In genomic region chr4:150799550-150800398, GRCm38 (mm10) we compare ENCODE assay signal across 8 mouse cellular contexts. TPM values are rescaled to one million over a fixed set of nuclear protein-coding genes. Genes with fewer than 3 reads are reported as not detected.
DNase-seq lines count a peak whose midpoint lies in the region; ATAC-seq and TF ChIP-seq lines count a peak whose summit lies in the region.

No protein-coding gene starts in this region.

- H3K27ac ChIP-seq in cortical plate, adult 2 months (ENCODE audit: insufficient read depth, low read length), result peak overlapping the region; percentile 45; the same call in 1 of the 2 replicates
- H3K27ac ChIP-seq in intestine, embryonic 15.5 days, result peak overlapping the region; percentile 80
- peak overlapping the region; percentile 87 for H3K27ac ChIP-seq in lung, postnatal 0 days (ENCODE audit: low read length)
- no peak overlapping the region for H3K27ac ChIP-seq in hindbrain, embryonic 12.5 days

- DNase-seq in ovary, postnatal 36 days (ENCODE audit: low spot score), result peak; percentile 34
- no peak for DNase-seq in ovary, postnatal 14 days (ENCODE audit: low spot score)
- DNase-seq in lung, postnatal 0 days (ENCODE audit: low spot score), result peak; percentile 95
- no peak for DNase-seq in frontal cortex, adult 2 months (ENCODE audit: extremely low spot score in 1 of 2, low spot score in 1 of 2)
- no peak for DNase-seq in left cerebral cortex, adult 18-20 months (ENCODE audit: low spot score in 2 of 2)

- H3K4me2 ChIP-seq in intestine, embryonic 15.5 days (replicated peaks), result peak overlapping the region; percentile 28
- H3K4me2 ChIP-seq in lung, postnatal 0 days (replicated peaks; ENCODE audit: low read depth, low read length), result 0 out of 2 replicates have a peak overlapping the region, but pooled peaks have one; percentile 8
- H3K4me2 ChIP-seq in hindbrain, embryonic 12.5 days (replicated peaks), result no peak overlapping the region

- no peak for TF ChIP-seq CTCF in cortical plate, adult 2 months (IDR thresholded peaks at IDR 0.05; ENCODE audit: extremely low read depth, insufficient read depth, low read length)
- TF ChIP-seq CTCF in lung, postnatal 0 days (IDR thresholded peaks at IDR 0.05), result no peak

- no peaks in the 10 kb centered on the region for H3K36me3 ChIP-seq in intestine, embryonic 15.5 days
- H3K36me3 ChIP-seq in lung, postnatal 0 days (ENCODE audit: insufficient read depth, low read length), result no peaks in the 10 kb centered on the region
- no peaks in the 10 kb centered on the region for H3K36me3 ChIP-seq in hindbrain, embryonic 12.5 days

- no peak for TF ChIP-seq POLR2A in cortical plate, adult 2 months (IDR thresholded peaks at IDR 0.05; ENCODE audit: extremely low read depth, insufficient read depth, low read length)

- H3K9ac ChIP-seq in intestine, embryonic 15.5 days, result no peak overlapping the region
- H3K9ac ChIP-seq in lung, postnatal 0 days (replicated peaks; ENCODE audit: low read depth), result no peak overlapping the region
- no peak overlapping the region for H3K9ac ChIP-seq in hindbrain, embryonic 12.5 days

- no peak overlapping the region for H3K4me3 ChIP-seq in cortical plate, adult 2 months (ENCODE audit: insufficient read depth, low read length)
- no peak overlapping the region for H3K4me3 ChIP-seq in intestine, embryonic 15.5 days (replicated peaks)
- H3K4me3 ChIP-seq in lung, postnatal 0 days (ENCODE audit: low read depth, low read length), result no peak overlapping the region
- no peak overlapping the region for H3K4me3 ChIP-seq in hindbrain, embryonic 12.5 days

- no peaks in the 10 kb centered on the region for H3K27me3 ChIP-seq in intestine, embryonic 15.5 days (replicated peaks)
- no peaks in the 10 kb centered on the region for H3K27me3 ChIP-seq in lung, postnatal 0 days (replicated peaks; ENCODE audit: insufficient read depth, low read length)
- no peaks in the 10 kb centered on the region for H3K27me3 ChIP-seq in hindbrain, embryonic 12.5 days

- peaks cover 4% of the 10 kb centered on the region for H3K4me1 ChIP-seq in cortical plate, adult 2 months (ENCODE audit: control insufficient read depth, insufficient read depth, low read length)
- peaks cover 23% of the 10 kb centered on the region for H3K4me1 ChIP-seq in intestine, embryonic 15.5 days (replicated peaks)
- peaks cover 13% of the 10 kb centered on the region; the same call in 1 of the 2 replicates for H3K4me1 ChIP-seq in lung, postnatal 0 days (ENCODE audit: insufficient read depth, low read depth, low read length)
- H3K4me1 ChIP-seq in hindbrain, embryonic 12.5 days, result peaks cover 7% of the 10 kb centered on the region

- WGBS in intestine, embryonic 15.5 days, result 15% methylated on average over 22 of the region's 22 CpGs
- 15% methylated on average over 22 of the region's 22 CpGs for WGBS in lung, postnatal 0 days
- WGBS in hindbrain, embryonic 12.5 days, result 65% methylated on average over 22 of the region's 22 CpGs

- peak; percentile 97 for TF ChIP-seq EP300 in lung, postnatal 0 days (IDR thresholded peaks at IDR 0.05)

- peak; percentile 78 for ATAC-seq in intestine, embryonic 15.5 days
- peak; percentile 71 for ATAC-seq in lung, postnatal 0 days
- ATAC-seq in hindbrain, embryonic 12.5 days (ENCODE audit: low FRiP score), result no peak

- H3K9me3 ChIP-seq in intestine, embryonic 15.5 days, result no peaks in the 10 kb centered on the region
- no peaks in the 10 kb centered on the region for H3K9me3 ChIP-seq in lung, postnatal 0 days (ENCODE audit: low read length)
- H3K9me3 ChIP-seq in hindbrain, embryonic 12.5 days (replicated peaks), result no peaks in the 10 kb centered on the region

RNA-seq across cellular contexts. Expression of gene Errfi1, which starts 53.9 kb away (rescaled TPM):
- polyA plus RNA-seq in cortical plate, adult 2 months (2012; rRNA removed), result 21.6 and 22.5 TPM in 2 replicates
- 27.8 and 28.1 TPM in 2 replicates for polyA plus RNA-seq in intestine, embryonic 15.5 days (2015; fragmentation: Nextera tagmentation; extraction: Ambion mirVana)
- polyA plus RNA-seq in lung, postnatal 0 days (2015; fragmentation: Nextera tagmentation; extraction: Ambion mirVana), result 104 and 106 TPM in 2 replicates
- polyA plus RNA-seq in frontal cortex, adult 2 months (2012; rRNA removed), result 21.6 and 22.3 TPM in 2 replicates
- total RNA-seq in left cerebral cortex, adult 18-20 months (2021), result 10 to 100 TPM; 29.7 to 32.6 TPM
- 29.9 and 31.2 TPM in 2 replicates for polyA plus RNA-seq in hindbrain, embryonic 12.5 days (2016; fragmentation: Nextera tagmentation; extraction: Ambion mirVana)

Comparison
In these comparisons a context has a peak if more than half of its experiments do, and no peak if none do; other contexts are left out.
1. DNase-seq: peak in ovary, postnatal 36 days (single experiment) and lung, postnatal 0 days (single experiment); none in ovary, postnatal 14 days (single experiment), frontal cortex, adult 2 months (0 of 2) and left cerebral cortex, adult 18-20 months (0 of 2).